Mouse (Mus musculus): ENCODE data around the gene Esyt2.
A peak's percentile ranks its signal among the peaks of the same experiment; 100 is the strongest.

Esyt2 gene

GRCm38 (mm10) chr12:116280149-116280652 is 795 bp upstream of the Esyt2 start:
- no peak for DNase-seq (ENCODE audit: low spot score)

- peak; percentile 14 for DNase-seq (ENCODE audit: low spot score)
Measured at GRCm38 (mm10) chr12:116281427-116282281, 658 bp downstream of the Esyt2 start.

DNA sequence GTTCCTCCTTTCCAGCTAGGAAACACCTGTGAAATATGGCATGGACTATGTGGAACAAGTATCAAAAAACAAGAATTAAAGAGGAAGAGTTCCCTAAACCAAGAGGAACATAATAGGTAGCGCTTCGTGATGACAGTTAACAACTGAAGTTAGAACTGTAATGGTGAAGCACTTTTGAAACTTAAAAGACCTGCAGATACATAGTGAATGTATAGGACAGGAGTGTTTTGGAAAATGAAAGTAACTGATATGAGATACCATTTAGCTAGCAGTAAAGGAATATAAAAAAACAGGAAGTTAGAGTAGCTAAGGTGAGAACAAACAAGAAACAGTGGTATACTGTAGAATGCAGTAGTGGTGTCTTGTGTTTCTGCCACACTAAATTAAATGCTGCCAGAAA is 1.9 kb downstream of the Esyt2 start:
- no peak for DNase-seq (ENCODE audit: low spot score)

GRCm38 (mm10) chr12:116283511-116283910 is 2.5 kb downstream of the Esyt2 start:
- DNase-seq (ENCODE audit: low spot score), result no peak

DNA sequence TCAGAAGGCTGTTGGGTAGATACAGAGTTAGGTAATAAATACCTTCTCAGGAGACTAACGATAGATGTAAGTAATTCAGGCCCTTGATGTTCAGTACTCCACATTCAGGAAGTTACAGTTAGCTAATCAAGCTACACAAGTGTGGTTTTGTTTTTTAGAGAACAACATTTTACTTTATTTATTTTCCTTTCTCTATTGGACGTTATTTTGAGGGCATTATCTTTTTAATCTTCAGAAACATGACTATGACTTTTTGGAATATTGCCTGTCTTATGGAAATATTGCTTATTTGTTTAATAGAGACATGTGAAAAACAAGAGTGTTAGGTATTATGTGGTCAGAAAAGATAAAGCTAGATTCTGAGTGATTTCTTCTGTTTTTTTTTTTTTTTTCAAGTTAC is 12.2 kb downstream of the Esyt2 start:
- no peak for DNase-seq (ENCODE audit: low spot score)

DNA sequence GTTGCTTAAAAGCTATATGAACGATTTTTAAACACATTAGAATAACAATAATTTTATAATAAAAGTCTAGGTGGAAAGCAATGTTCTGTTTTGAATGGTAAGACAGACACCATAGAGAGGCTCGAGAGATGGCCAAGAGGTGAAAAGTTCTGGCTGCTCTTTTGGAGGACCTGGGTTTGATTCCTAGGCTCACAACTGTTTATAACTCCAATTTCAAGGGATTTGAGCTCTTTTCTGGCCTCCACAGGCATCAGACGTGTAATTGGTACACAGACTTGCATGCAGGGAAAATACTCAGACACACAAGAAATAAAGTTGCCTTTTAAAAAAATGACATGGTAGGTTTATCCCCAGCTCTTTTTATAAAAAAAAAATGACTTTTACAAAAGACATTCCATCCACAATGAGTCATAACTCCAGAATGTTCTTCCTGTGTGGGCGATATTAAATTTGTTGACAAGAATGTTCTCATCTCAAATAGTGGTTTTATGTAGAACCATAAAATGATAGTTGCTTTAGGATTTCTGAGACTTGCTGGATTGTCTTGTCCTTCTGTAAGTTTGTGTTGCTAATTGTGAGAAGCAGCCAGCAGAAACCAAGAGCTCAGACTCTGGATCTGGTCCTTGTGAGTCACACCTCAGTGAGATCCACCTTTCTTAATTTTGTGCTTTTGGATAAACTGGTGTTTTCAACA is 12.8 kb downstream of the Esyt2 start:
- DNase-seq (ENCODE audit: low spot score), result peak; percentile 17

GRCm38 (mm10) chr12:116299906-116300305 is 18.9 kb downstream of the Esyt2 start:
- DNase-seq (ENCODE audit: low spot score), result no peak

DNA sequence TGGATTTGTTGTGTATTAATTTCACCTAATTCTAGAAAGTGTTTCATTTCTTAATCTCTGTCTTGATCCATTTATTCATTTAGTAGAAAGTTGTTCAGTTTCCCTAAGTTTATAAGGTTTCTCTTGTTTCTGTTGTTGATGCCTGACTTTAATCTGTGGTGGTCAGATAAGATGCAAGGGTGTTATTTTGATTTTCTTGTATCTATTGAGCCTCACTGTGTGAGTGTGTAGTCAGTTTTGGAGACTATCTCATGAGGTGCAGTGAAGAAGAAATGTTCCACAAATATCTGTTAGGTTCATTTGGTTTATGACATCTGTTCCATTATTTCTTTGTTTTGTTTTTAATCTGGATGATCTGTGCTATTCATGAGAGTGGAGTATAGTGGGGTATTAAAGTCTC is 21.2 kb downstream of the Esyt2 start:
- DNase-seq (ENCODE audit: low spot score), result no peak

- no peak for DNase-seq (ENCODE audit: low spot score)
Measured at GRCm38 (mm10) chr12:116306042-116306441, 25.0 kb downstream of the Esyt2 start.

GRCm38 (mm10) chr12:116307870-116308269 is 26.9 kb downstream of the Esyt2 start:
- no peak for DNase-seq (ENCODE audit: low spot score)

GRCm38 (mm10) chr12:116308612-116309011 is 27.6 kb downstream of the Esyt2 start:
- no peak for DNase-seq (ENCODE audit: low spot score)

- DNase-seq (ENCODE audit: low spot score), result no peak
Measured at GRCm38 (mm10) chr12:116313816-116314215, 32.8 kb downstream of the Esyt2 start.

GRCm38 (mm10) chr12:116315498-116315897 is 34.5 kb downstream of the Esyt2 start:
- DNase-seq (ENCODE audit: low spot score), result no peak

GRCm38 (mm10) chr12:116317818-116318217 is 36.8 kb downstream of the Esyt2 start:
- DNase-seq (ENCODE audit: low spot score), result no peak

GRCm38 (mm10) chr12:116325545-116325944 is 44.5 kb downstream of the Esyt2 start:
- no peak for DNase-seq (ENCODE audit: low spot score)

DNA sequence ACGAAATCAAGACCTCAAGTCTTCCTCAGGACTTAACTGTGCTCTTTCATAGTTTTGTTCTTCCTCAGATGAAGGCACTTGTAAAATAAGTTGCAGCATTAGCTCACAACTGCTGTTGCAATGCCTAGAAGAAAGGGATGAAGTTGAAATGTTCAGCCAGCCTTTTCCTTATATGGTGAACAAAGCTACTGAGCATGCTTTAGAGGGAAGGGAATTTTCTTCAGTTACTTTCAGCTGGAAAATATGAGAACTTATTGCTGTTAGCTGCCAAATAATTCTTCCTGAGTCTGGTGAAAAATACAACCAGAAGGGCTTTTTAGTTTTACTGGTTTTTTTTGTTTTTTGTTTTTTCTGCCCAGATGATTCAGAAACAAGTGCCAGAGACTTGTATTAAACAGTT is 45.2 kb downstream of the Esyt2 start:
- no peak for DNase-seq (ENCODE audit: low spot score)

DNA sequence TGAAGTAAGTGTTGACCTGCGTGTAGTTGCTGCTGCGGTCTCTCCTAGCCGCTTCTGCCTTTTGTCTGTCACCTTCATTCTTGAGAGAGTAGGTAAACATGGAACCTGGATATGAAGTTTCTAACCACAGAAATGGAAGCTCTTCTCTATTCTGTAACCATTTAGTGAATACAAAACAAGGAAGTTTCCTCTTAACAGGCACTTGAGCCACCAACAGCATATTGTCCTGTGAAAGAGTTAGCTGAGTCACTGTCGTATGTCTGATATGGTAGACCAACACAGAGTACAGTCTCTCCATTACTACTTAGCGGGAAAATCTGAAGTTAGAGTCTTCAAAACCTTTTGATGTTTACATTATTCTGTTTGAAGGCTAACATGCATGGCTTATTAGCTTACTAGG is 53.3 kb downstream of the Esyt2 start:
- no peak for DNase-seq (ENCODE audit: low spot score)

GRCm38 (mm10) chr12:116340160-116340559 is 59.2 kb downstream of the Esyt2 start:
- DNase-seq (ENCODE audit: low spot score), result no peak

- DNase-seq (ENCODE audit: low spot score), result no peak
Measured at GRCm38 (mm10) chr12:116348755-116349286, 67.8 kb downstream of the Esyt2 start.

DNA sequence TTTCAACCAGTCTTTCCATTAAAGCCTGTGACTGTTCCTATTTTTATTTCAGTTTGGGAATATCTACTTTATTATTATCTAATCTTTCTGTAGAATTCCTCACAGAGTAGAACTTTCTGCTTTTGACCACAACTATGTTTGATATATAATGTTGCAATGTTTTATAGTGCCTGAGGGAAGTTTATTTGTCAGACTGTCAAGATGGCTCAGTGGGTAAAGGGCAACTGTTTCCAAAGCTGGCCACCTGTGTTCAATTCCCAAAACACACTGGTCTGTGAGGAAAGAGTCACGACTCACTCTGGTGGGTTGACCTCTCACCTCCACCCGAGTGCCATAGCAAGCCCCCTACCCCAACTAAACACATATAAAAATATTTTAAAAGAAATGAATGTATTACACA is 68.4 kb downstream of the Esyt2 start:
- DNase-seq (ENCODE audit: low spot score), result no peak

DNA sequence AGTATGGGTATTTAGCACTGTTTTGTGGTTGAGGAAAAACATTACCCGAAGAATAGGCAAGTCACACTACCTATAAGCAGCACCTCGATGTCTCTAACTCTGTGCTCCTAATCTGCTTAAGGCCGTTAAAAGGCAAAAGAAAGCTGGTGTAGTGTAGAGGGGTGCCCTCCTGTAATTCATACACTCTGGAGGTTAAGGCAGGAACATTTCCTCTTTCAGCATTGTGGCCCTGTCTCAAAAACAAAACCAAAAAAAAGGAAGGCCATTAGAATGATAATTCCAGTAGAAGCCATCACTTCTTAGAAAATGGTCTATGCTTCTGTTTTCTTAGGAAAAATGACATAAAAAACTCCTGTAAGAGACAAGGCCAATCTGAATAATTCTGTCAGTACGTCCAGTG is 70.0 kb downstream of the Esyt2 start:
- DNase-seq (ENCODE audit: low spot score), result no peak

DNA sequence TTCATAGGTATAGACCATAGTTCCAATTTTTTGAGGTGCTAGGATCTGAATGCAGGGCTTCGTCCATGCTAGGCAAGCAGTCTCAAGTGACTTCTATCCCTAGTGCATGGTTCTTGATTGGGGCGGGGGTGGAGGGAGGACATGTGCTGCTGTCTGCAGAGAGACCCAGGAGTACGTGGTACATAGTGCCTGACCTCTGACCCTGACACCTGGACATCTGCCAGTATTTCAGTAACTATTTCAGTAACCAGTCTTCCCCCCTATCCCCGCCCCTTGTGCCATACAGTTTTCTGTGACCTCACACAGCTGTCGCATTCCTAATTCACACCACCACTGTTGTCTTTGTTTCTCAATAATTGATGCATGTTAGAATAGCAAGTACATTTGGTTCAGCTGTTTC is 71.4 kb downstream of the Esyt2 start:
- DNase-seq (ENCODE audit: low spot score), result no peak

DNA sequence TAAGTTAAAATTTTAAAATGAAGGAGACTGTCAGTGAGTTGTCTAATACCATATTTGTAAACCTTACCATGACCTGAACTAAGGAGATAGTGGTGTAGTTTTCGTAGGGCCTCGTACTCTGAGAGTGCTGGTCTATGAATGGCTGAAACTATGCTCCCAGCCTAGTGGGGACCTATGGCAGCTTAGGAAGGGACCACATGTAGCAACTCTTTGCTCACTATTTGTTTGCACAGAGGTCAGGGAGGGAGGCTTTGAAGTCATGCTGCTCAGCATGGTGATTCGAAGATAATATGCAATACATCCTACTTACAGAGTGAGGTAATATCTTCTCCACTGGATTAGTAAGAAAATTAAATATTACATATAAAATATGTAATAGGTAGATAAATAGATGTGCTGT is 73.7 kb downstream of the Esyt2 start:
- no peak for DNase-seq (ENCODE audit: low spot score)
